Mouse (Mus musculus) midbrain, embryonic 14.5 days (tissue): Measurements from ENCODE around the gene Pcgf2. TPM values are rescaled to one million over a fixed set of nuclear protein-coding genes. Genes with fewer than 3 reads are reported as not detected.

ENCODE experiments used
- ATAC-seq: fragments of 200-750 bp; cut with Nextera tagmentation; 2 replicates; pipeline ENCODE4 v1.8.0; 2017; ENCODE audit warnings: moderate number of reproducible peaks, moderate library complexity; ENCODE audit not compliant: low FRiP score, low TSS enrichment
- DNase-seq: peaks from one replicate; pipeline ENCODE4 v3.0.0-alpha.2; 2015
- H3K27ac ChIP-seq: fragments of 300-500 bp; sonication (generic); replicated peaks from 2 replicates; pipeline ENCODE4 v1.5.1; 2014; ENCODE audit warnings: mild to moderate bottlenecking, low read depth, low read length, moderate library complexity
- H3K27me3 ChIP-seq: fragments of 300-500 bp; sonication (generic); 2 replicates; pipeline ENCODE4 v1.6.1; 2014; ENCODE audit warnings: low read length, control low read depth, mixed read lengths; ENCODE audit not compliant: control insufficient read depth, insufficient read depth
- H3K36me3 ChIP-seq: fragments of 300-500 bp; sonication (generic); 2 replicates; pipeline ENCODE4 v1.6.1; 2014; ENCODE audit warnings: low read length, control low read depth; ENCODE audit not compliant: control insufficient read depth, insufficient read depth
- H3K4me1 ChIP-seq: fragments of 300-500 bp; sonication (generic); 2 replicates; pipeline ENCODE4 v1.6.1; 2014; ENCODE audit warnings: mild to moderate bottlenecking, antibody characterized with exemption, low read length, control low read depth; ENCODE audit not compliant: control insufficient read depth, insufficient read depth
- H3K4me2 ChIP-seq: fragments of 300-500 bp; sonication (generic); 2 replicates; pipeline ENCODE4 v1.6.1; 2014; ENCODE audit warnings: mild to moderate bottlenecking, low read length, moderate library complexity
- H3K4me3 ChIP-seq: fragments of 300-500 bp; sonication (generic); replicated peaks from 2 replicates; pipeline ENCODE4 v1.5.1; 2014; ENCODE audit warnings: low read depth, low read length
- H3K9ac ChIP-seq: fragments of 300-500 bp; sonication (generic); replicated peaks from 2 replicates; pipeline ENCODE4 v1.6.1; 2014; ENCODE audit warnings: mild to moderate bottlenecking, low read length, moderate library complexity
- H3K9me3 ChIP-seq: fragments of 300-500 bp; sonication (generic); 2 replicates; pipeline ENCODE4 v1.6.1; 2016; ENCODE audit warnings: low read length, control low read depth, mixed read lengths; ENCODE audit not compliant: control insufficient read depth
- WGBS: fragments of 180-500 bp; shearing (Covaris S2); extraction: QIAGEN DNeasy Blood & Tissue Kit; methylation state at CpG from one replicate; pipeline ENCODE4 v1.1.7; 2014; 5-methylcytosine and 5-hydroxymethylcytosine counted together
- polyA plus RNA-seq: library from polyadenylated mRNA; unstranded; fragments of >200 nt; fragmentation: Nextera tagmentation; extraction: Ambion mirVana; gene quantifications from 2 replicates; pipeline ENCODE4 v1.2.1, GENCODE M21; 2014

The Pcgf2 gene
- polyA plus RNA-seq, 1 experiment from 2014 or later: 25.5 TPM

DNA sequence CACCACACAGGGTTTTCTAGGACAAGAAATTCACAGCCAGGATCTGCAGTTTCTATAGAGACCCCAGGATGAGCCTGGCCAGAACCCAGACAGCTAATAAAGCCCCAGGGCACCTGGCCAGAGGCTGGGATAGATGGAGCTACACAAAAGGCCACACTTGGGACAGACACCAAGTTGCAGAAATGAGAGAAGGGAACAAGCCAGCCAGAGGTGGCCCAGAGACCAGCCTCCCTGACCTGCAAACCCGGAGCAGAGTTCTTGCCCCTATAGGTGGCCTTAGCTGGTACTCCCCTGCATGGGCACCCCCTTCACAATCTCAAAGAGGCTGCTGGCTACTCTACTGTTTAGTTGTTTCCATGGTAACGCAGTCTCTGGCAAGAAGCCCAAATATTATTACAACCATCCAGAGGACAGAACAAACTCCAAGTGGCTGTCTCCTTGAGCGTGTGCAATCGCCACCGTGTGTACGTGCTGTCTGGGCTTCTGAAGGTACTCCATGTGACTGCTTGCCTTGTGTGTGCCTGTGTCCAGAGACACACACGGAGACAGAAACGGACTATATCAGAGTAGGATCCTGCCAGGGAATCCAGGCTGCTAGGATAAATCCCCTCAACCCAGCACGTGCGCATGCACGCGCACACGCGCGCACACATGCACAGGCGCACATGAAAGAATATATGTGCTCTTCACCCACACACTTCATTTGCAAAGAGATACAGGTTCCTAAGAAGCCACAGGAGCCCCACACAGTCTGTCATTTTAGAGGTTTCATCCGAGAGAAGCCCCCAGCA, 5.2 kb downstream of the Pcgf2 start:
- peak; percentile 85 for DNase-seq

DNA sequence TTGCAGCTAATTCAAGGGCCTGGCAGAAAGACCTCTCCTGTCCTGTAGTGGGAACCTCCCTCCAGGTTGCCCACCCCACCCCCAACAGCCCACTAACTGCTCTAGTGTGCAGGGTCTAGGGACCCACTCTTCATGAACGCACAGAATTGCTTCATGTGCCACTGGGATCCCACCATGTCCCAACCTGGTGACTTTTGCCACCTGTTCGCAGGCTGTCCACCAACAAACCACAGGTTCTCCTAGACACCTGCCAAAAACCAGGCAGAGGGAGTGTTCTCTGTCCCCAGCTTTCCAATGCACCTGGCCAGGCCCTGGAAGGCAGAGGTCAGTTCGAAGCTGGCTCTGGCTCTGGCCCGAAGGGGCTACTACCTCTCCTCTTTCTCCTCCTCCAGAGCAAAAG, 5.9 kb downstream of the Pcgf2 start:
- H3K4me3 ChIP-seq: peak overlapping the region; percentile 93; the same call in 1 of the 2 replicates
- DNase-seq (no peak), ATAC-seq (no peak)
- H3K9me3 ChIP-seq: no peaks in the 10 kb centered on the region
- peaks cover 37% of the 10 kb centered on the region for H3K36me3 ChIP-seq
- peaks cover 40% of the 10 kb centered on the region for H3K4me1 ChIP-seq
- peak overlapping the region; percentile 65; the same call in 1 of the 2 replicates for H3K4me2 ChIP-seq
- H3K27me3 ChIP-seq: no peaks in the 10 kb centered on the region
- H3K9ac ChIP-seq: no peak overlapping the region
- WGBS: 84% methylated on average over 4 of the region's 4 CpGs
- peak overlapping the region; percentile 73 for H3K27ac ChIP-seq

More for the DNA sequence above, 5.2 kb downstream of the Pcgf2 start:
- Histone ChIP-seq H3K27me3 (no peaks in the 10 kb centered on the region), H3K9me3 (no peaks in the 10 kb centered on the region), H3K9ac (peak overlapping the region; percentile 37), H3K4me3 (peak overlapping the region; percentile 93), H3K4me1 (peaks cover 40% of the 10 kb centered on the region), H3K36me3 (peaks cover 32% of the 10 kb centered on the region), H3K4me2 (peak overlapping the region; percentile 65), H3K27ac (peak overlapping the region; percentile 79)
- no peak for ATAC-seq
- WGBS: 34% methylated on average over 17 of the region's 17 CpGs

DNA sequence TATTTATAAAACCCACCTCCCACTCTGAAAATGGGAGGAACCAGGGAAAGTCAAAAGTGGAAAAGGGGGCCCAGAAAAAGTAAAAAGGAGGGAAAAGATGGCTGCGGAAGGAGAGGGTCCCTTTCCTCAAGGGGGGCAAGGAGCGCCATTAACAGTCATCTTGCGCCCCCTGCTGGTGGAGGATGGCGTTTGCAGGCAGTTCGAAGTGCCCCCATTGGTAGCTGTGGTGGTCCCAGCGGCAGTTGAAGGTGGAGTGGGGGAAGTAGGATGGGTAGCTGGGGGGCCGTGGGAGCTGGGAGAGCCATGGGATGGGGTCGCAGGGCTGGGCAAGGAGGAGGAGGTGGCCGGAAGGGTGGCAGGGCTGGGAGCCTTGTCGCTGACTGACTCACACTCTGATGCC, 10.4 kb downstream of the Pcgf2 start:
- ATAC-seq (no peak), DNase-seq (peak; percentile 88)
- H3K9me3 ChIP-seq: no peaks in the 10 kb centered on the region
- peaks cover 51% of the 10 kb centered on the region for H3K36me3 ChIP-seq
- no peak overlapping the region for H3K27ac ChIP-seq
- H3K4me3 ChIP-seq: no peak overlapping the region
- H3K4me1 ChIP-seq: peaks cover 14% of the 10 kb centered on the region
- H3K4me2 ChIP-seq: no peak overlapping the region
- no peaks in the 10 kb centered on the region for H3K27me3 ChIP-seq
- 28% methylated on average over 10 of the region's 10 CpGs for WGBS
- H3K9ac ChIP-seq: no peak overlapping the region

DNA sequence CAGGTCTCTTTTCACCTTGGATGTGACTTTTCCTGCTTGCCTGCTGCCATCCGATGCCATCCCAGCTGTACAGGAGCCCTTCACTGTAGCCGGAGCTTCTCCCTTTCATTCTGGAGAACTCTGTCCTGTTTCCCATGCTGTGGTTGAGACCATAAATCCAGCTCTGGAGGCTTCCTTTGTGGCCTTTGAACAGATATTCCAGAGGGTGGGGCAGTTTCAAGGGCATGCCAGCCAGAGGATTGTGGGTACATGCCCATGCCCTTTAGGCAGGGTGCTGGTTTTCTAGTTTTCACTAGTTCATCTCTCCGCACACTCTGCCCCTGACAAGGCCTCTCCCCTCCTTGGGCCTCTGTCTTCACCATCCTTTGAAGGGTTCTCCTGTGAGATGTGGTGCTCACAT, 13.2 kb downstream of the Pcgf2 start:
- Histone ChIP-seq H3K9ac (no peak overlapping the region), H3K4me1 (peaks cover 6% of the 10 kb centered on the region; the same call in 1 of the 2 replicates), H3K4me3 (no peak overlapping the region), H3K9me3 (no peaks in the 10 kb centered on the region), H3K36me3 (peaks cover 45% of the 10 kb centered on the region), H3K27me3 (no peaks in the 10 kb centered on the region), H3K4me2 (no peak overlapping the region), H3K27ac (no peak overlapping the region)
- DNase-seq: no peak
- 90% methylated on average over 3 of the region's 3 CpGs for WGBS
- ATAC-seq: no peak

DNA sequence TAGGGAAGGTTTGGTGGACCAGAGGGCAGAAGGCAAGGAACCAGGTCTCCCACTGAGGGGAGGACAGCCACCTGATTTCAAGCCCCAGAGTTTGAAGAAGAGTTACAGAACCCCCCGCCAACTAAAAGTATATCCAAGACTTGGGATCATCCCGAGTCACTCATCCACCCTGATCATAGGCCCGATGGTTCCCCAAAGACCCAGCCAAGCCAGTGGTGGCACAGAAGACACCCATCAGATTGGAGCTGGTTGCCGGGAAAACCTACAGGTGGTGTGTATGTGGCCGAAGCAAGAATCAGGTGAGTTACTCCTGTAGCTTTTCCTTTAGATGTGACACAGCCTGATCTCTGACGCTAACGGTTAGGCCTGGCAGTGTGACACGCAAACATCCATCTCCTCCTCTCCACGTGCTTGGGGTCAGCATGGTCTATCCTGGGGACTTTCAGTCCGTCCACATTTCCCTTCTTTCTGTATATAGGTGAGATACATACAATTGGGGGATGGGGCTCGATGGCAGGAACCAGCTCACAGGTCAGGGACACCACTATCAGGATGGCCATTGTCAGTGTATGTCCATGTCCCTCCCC, 13.9 kb downstream of the Pcgf2 start:
- no peak for DNase-seq
- Histone ChIP-seq H3K27ac (no peak overlapping the region), H3K36me3 (peaks cover 45% of the 10 kb centered on the region), H3K4me2 (peak overlapping the region; percentile 85), H3K9me3 (no peaks in the 10 kb centered on the region), H3K27me3 (no peaks in the 10 kb centered on the region), H3K9ac (no peak overlapping the region), H3K4me3 (0 out of 2 replicates have a peak overlapping the region, but pooled peaks have one; percentile 41), H3K4me1 (peaks cover 6% of the 10 kb centered on the region; the same call in 1 of the 2 replicates)
- ATAC-seq: no peak
- WGBS: 72% methylated on average over 11 of the region's 11 CpGs

DNA sequence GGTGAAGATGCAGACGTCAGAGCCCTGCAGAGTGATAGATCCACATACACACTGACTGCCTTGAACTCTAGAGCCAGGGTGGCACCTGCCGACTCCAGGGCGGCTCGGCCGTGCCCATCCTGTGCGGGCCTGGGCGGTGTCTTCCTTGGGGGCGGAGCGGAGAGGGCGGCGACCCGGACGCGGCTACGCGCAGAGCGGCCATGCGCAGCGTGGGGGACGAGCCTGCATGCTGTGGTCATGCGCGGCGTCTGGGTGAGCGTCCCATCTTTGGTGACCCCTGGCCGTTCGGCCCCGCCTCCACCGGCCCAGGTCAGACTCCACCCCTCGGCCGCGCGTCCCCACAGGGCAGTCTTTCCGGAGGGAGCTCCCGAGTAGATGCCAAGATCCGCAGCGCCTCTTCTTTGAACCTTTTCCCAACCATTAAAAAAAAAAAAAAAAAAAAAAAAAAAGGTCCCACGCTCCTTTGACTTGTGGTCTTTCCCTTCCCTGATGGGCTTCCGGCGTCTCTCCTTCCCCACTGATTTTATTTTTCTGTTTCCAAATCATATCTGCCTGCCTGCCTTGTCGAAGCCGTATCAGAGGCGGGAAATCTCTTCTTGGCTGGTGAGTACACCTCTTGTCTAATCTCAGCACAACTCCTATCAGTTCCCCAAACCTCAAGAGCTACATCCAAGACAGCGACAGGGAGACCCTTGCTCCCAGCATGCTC, 14.5 kb downstream of the Pcgf2 start, which contains the start of gene Cisd3:
Gene Cisd3 (plus strand): TSS at position 214 of the 709 bp plus-strand sequence.
- Histone ChIP-seq H3K4me3 (peak within 1 kb of the TSS; percentile 41), H3K36me3 (peaks cover 44% of the 10 kb centered on the region), H3K9me3 (no peaks in the 10 kb centered on the region), H3K4me1 (peaks cover 6% of the 10 kb centered on the region; the same call in 1 of the 2 replicates), H3K27ac (peak within 1 kb of the TSS; percentile 45; the same call in 1 of the 2 replicates), H3K4me2 (peak within 1 kb of the TSS; percentile 85), H3K9ac (peak within 1 kb of the TSS; percentile 57), H3K27me3 (no peaks in the 10 kb centered on the region)
- DNase-seq (peak; percentile 81), ATAC-seq (peak; percentile 63)
- WGBS: 2% methylated on average over 43 of the region's 43 CpGs

DNA sequence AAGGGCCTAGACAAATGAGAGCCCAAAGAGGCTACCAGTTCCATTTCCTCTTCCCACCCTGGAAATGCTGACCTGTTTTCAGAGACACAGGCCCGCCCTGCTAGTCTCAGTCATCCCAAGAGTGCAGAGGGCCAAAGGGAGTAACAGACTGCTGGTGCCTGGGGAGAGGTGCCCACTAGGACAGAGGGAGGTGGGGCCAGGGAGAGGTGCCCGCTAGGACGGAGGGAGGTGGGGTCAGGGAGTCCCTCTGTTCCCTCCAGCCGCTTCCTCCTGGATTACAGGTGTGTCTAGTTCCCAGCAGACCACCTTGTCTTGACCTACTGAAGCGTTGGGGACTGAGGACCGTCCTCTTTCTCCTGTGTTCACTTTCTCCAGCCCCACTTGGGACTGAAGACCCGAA, 15.5 kb downstream of the Pcgf2 start:
- Histone ChIP-seq H3K27ac (no peak overlapping the region), H3K36me3 (peaks cover 43% of the 10 kb centered on the region), H3K4me3 (no peak overlapping the region), H3K9me3 (no peaks in the 10 kb centered on the region), H3K9ac (0 out of 2 replicates have a peak overlapping the region, but pooled peaks have one; percentile 26), H3K4me2 (peak overlapping the region; percentile 85), H3K27me3 (no peaks in the 10 kb centered on the region), H3K4me1 (peaks cover 6% of the 10 kb centered on the region; the same call in 1 of the 2 replicates)
- ATAC-seq (no peak), DNase-seq (no peak)
- WGBS: 46% methylated on average over 7 of the region's 7 CpGs

DNA sequence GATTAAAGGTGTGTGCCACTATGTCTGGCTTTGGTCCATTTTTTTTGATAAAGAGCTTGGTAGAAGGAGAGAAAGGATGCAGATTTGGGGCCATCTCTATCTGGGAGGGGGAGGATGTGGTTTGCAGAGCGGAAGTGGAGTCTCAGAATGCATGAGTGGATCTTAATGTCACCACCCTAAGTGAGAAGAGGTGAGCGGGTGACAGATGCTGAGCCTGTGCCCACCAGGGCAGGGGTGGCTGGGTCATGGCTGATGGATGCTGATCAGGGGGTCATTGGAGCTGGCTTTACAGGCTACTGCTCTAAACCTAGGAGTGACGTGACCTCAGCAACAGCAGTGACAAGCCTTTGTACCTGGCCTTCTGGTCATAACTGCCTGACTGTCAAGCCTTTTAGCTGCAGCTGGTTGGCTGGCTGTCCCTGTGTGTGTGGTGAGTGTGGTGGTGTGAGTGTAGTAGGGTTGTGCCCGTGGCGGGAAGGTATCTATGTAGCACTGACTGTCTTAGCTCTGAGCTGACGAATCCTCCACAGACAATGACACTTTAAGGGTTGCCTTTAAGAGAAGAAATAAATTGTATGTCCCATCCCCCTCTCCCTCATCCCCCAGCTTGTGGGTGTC, 16.1 kb downstream of the Pcgf2 start:
- Histone ChIP-seq H3K9ac (no peak overlapping the region), H3K9me3 (no peaks in the 10 kb centered on the region), H3K4me1 (peaks cover 6% of the 10 kb centered on the region; the same call in 1 of the 2 replicates), H3K27ac (no peak overlapping the region), H3K4me3 (no peak overlapping the region), H3K36me3 (peaks cover 44% of the 10 kb centered on the region), H3K4me2 (no peak overlapping the region), H3K27me3 (no peaks in the 10 kb centered on the region)
- WGBS: 88% methylated on average over 6 of the region's 6 CpGs
- no peak for ATAC-seq
- DNase-seq: no peak
